Mouse (Mus musculus) liver, embryonic 16.5 days (tissue): ENCODE measurements around the gene Krt32. TPM values are rescaled to one million over a fixed set of nuclear protein-coding genes. Genes with fewer than 3 reads are reported as not detected.

Experiments used
- polyA plus RNA-seq: library from polyadenylated mRNA; unstranded; fragments of >200 nt; fragmentation: Nextera tagmentation; extraction: Ambion mirVana; gene quantifications from 2 replicates; pipeline ENCODE4 v1.2.1, GENCODE M21; 2015

Krt32 gene
- polyA plus RNA-seq, 1 experiment from 2014 or later = not detected

Other genes with a start within 250 kb of the Krt32 start
- not detected in 2 replicates for gene Krtap4-16, start 236.6 kb downstream of the Krt32 start, polyA plus RNA-seq
- gene Gm11568, start 230.3 kb downstream of the Krt32 start, polyA plus RNA-seq = not detected in 2 replicates
- not detected in 2 replicates for gene Gm11559, start 223.8 kb downstream of the Krt32 start, polyA plus RNA-seq
- gene Krtap9-1, start 214.8 kb downstream of the Krt32 start, polyA plus RNA-seq = not detected in 2 replicates
- not detected in 2 replicates for gene Gm11567, start 209.0 kb downstream of the Krt32 start, polyA plus RNA-seq
- gene Krtap31-1, start 180.3 kb downstream of the Krt32 start, polyA plus RNA-seq = not detected in 2 replicates
- not detected in 2 replicates for gene Gm11565, start 173.5 kb downstream of the Krt32 start, polyA plus RNA-seq
- gene Krtap31-2, start 151.9 kb downstream of the Krt32 start, polyA plus RNA-seq = not detected in 2 replicates
- not detected in 2 replicates for gene Krtap9-5, start 139.8 kb downstream of the Krt32 start, polyA plus RNA-seq
- not detected in 2 replicates for gene Krtap29-1, start 109.2 kb downstream of the Krt32 start, polyA plus RNA-seq
- not detected in 2 replicates for gene Krtap16-1, start 101.6 kb downstream of the Krt32 start, polyA plus RNA-seq
- gene Krtap17-1, start 94.2 kb downstream of the Krt32 start, polyA plus RNA-seq = not detected in 2 replicates
- gene Krt33a, start 72.0 kb downstream of the Krt32 start, polyA plus RNA-seq = not detected in 2 replicates
- gene Krt33b, start 58.4 kb downstream of the Krt32 start, polyA plus RNA-seq = not detected in 2 replicates
- gene Krt34, start 46.7 kb downstream of the Krt32 start, polyA plus RNA-seq = not detected in 2 replicates
- not detected in 2 replicates for gene Krt31, start 37.7 kb downstream of the Krt32 start, polyA plus RNA-seq
- not detected in 2 replicates for gene Krt35, start 8.0 kb upstream of the Krt32 start, polyA plus RNA-seq
- gene Krt36, start 17.4 kb upstream of the Krt32 start, polyA plus RNA-seq = not detected in 2 replicates
- gene Krt13, start 33.3 kb upstream of the Krt32 start, polyA plus RNA-seq = not detected in 2 replicates
- gene Krt15, start 47.7 kb upstream of the Krt32 start, polyA plus RNA-seq = 0.07 and 0.12 TPM in 2 replicates
- gene Krt19, start 60.4 kb upstream of the Krt32 start, polyA plus RNA-seq = 2.8 and 9.4 TPM in 2 replicates
- not detected in 2 replicates for gene Krt9, start 105.0 kb upstream of the Krt32 start, polyA plus RNA-seq
- 0.16 and 0.31 TPM in 2 replicates for gene Krt14, start 119.3 kb upstream of the Krt32 start, polyA plus RNA-seq
- not detected in 2 replicates for gene Krt16, start 160.7 kb upstream of the Krt32 start, polyA plus RNA-seq
- 0.18 and 0.22 TPM in 2 replicates for gene Krt17, start 172.8 kb upstream of the Krt32 start, polyA plus RNA-seq
- gene Krt42, start 181.6 kb upstream of the Krt32 start, polyA plus RNA-seq = not detected in 2 replicates
- 1,629 and 1,636 TPM in 2 replicates for gene Eif1, start 231.7 kb upstream of the Krt32 start, polyA plus RNA-seq
- gene Gast, start 246.2 kb upstream of the Krt32 start, polyA plus RNA-seq = not detected in 2 replicates